Mouse (Mus musculus): Measurements from ENCODE around the gene Mrto4. TPM values are rescaled to one million over a fixed set of nuclear protein-coding genes. Genes with fewer than 3 reads are reported as not detected.
A peak's percentile ranks its signal among the peaks of the same experiment; 100 is the strongest.

The Mrto4 gene
- polyA plus RNA-seq, 1 experiment from 2014 or later, result 125 TPM

DNA sequence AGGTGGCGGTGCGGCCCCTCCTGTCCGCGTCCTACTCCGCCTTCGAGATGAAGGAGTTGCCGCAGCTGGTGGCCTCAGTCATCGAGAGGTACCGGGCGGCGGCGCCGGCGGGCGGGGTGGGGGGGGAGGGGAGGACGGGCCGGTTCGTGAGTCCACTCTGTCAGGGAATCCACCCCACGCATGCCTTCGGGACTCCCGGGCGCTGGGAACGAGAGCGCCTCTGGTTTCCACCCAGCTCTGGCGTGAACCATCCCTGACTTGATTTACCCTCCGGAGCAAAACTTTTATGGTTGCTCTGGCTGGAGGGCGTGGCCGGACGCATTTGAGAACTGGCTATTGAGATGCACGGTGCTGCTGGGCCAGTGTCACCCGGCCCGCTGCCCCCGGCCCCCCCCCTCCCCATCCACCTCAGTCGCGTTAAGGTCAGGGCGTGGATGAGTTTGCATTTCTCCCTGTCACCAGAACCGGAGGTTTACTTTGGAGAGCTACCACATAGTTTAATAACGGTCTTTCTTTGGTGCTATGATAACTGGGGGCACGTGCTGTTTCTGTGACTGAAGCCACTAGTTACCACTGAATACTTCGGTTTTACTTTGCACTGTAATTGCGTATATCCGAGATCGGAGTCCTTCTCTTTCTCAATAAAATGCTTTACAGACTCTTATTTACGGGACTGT lies 28.5 kb upstream of the Mrto4 start:
- ATAC-seq (ENCODE audit: insufficient read depth, low FRiP score, low TSS enrichment) (peak; percentile 67), DNase-seq (ENCODE audit: low spot score) (no peak)

DNA sequence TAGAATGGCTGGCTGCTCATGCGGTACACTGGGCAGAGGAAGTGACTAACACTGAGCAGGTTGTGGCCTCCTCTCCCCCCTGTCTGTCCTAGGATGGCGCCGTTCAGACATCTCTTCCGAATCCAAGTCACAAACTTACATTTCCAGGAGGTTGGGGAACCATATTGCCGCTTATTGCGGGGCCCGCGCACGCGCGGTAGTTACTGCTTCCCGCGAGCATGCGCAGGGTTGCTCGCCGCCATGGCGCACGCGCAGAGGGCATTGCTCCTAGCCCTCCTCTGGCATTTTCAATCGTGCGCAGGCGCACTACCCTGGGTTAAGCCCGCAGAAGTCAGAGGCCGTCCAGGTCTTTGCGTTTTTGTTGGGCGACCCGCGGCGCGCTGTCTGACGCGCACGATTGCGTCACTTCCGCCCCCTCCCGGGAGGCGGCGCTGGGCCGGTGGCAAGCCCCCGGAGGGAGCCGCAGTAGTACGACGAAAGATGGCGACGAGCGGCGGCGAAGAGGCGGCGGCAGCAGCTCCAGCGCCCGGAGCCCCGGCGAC lies 27.9 kb upstream of the Mrto4 start:
- ATAC-seq (ENCODE audit: insufficient read depth, low FRiP score, low TSS enrichment) (peak; percentile 91), DNase-seq (ENCODE audit: low spot score) (peak; percentile 100)
- under 1% methylated on average over 54 of the region's 54 CpGs for WGBS
- peak overlapping the region; percentile 68 for H3K27ac ChIP-seq (ENCODE audit: low read depth, low read length)
- peaks cover 8% of the 10 kb centered on the region for H3K4me1 ChIP-seq (ENCODE audit: control insufficient read depth, insufficient read depth, low read length)
- H3K4me2 ChIP-seq (ENCODE audit: low read depth), result peak overlapping the region; percentile 70
- peak overlapping the region; percentile 91 for H3K4me3 ChIP-seq (ENCODE audit: low read depth, low read length)
- H3K27me3 ChIP-seq (ENCODE audit: control insufficient read depth, insufficient read depth, low read length), result no peaks in the 10 kb centered on the region
- H3K9me3 ChIP-seq (ENCODE audit: control insufficient read depth, low read length), result no peaks in the 10 kb centered on the region
- peaks cover 3% of the 10 kb centered on the region for H3K36me3 ChIP-seq (ENCODE audit: control insufficient read depth, insufficient read depth, low read length)
- peak overlapping the region; percentile 76 for H3K9ac ChIP-seq (ENCODE audit: low read length)

More for the DNA sequence above, 28.5 kb upstream of the Mrto4 start:
- H3K4me1 ChIP-seq (ENCODE audit: control insufficient read depth, insufficient read depth, low read length), result peaks cover 8% of the 10 kb centered on the region
- peak overlapping the region; percentile 70 for H3K4me2 ChIP-seq (ENCODE audit: low read depth)
- H3K4me3 ChIP-seq (ENCODE audit: low read depth, low read length), result peak overlapping the region; percentile 91
- WGBS, result 5% methylated on average over 35 of the region's 44 CpGs
- H3K9ac ChIP-seq (ENCODE audit: low read length), result peak overlapping the region; percentile 76
- H3K9me3 ChIP-seq (ENCODE audit: control insufficient read depth, low read length), result no peaks in the 10 kb centered on the region
- H3K27ac ChIP-seq (ENCODE audit: low read depth, low read length), result 0 out of 2 replicates have a peak overlapping the region, but pooled peaks have one; percentile 68
- H3K36me3 ChIP-seq (ENCODE audit: control insufficient read depth, insufficient read depth, low read length), result no peaks in the 10 kb centered on the region
- no peaks in the 10 kb centered on the region for H3K27me3 ChIP-seq (ENCODE audit: control insufficient read depth, insufficient read depth, low read length)

DNA sequence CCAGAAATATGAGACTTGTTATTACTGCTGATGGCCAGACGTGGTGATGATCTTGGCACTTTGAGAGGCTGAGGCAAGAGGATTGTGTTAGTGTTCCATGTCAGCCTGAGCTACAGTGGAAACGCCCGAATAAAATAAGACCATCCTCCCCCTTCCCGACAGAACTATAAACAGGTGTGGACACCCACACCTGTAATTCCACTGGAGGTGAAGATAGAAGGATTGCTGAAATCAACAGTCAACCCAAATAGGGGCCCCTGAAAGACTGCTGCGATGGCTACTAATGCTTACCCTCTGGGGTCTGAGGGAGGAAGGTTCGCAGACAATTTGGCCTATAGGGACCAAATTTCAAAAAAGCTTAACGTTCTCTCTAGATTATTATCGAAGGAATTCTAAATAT lies 27.3 kb upstream of the Mrto4 start:
- Histone ChIP-seq H3K4me2 (ENCODE audit: low read depth) (peak overlapping the region; percentile 58), H3K9ac (ENCODE audit: low read length) (peak overlapping the region; percentile 76), H3K36me3 (ENCODE audit: control insufficient read depth, insufficient read depth, low read length) (peaks cover 3% of the 10 kb centered on the region), H3K9me3 (ENCODE audit: control insufficient read depth, low read length) (no peaks in the 10 kb centered on the region), H3K4me1 (ENCODE audit: control insufficient read depth, insufficient read depth, low read length) (peaks cover 8% of the 10 kb centered on the region), H3K27me3 (ENCODE audit: control insufficient read depth, insufficient read depth, low read length) (no peaks in the 10 kb centered on the region), H3K27ac (ENCODE audit: low read depth, low read length) (peak overlapping the region; percentile 65), H3K4me3 (ENCODE audit: low read depth, low read length) (peak overlapping the region; percentile 91)
- no peak for DNase-seq (ENCODE audit: low spot score)
- WGBS, result 17% methylated on average over 8 of the region's 8 CpGs
- ATAC-seq (ENCODE audit: insufficient read depth, low FRiP score, low TSS enrichment), result no peak

DNA sequence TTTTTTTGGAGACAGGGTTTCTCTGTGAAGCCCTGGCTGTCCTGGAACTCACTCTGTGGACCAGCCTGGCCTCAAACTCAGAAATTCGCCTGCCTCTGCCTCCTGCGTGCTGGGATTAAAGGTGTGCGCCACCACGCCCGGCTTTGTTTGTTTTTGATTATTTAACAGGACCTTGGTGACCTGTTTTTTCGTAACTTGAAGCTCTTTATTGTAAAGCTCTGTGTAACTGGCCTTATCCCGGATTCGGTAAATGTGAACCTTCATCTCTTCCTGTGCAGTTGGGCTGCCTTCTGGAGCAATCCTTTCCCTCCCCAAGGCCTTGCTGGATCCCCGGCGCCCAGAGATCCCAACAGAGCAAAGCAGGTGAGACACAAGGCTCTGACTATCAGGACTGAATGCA lies 21.2 kb upstream of the Mrto4 start:
- Histone ChIP-seq H3K4me2 (ENCODE audit: low read depth) (no peak overlapping the region), H3K4me1 (ENCODE audit: control insufficient read depth, insufficient read depth, low read length) (no peaks in the 10 kb centered on the region), H3K36me3 (ENCODE audit: control insufficient read depth, insufficient read depth, low read length) (peaks cover 12% of the 10 kb centered on the region), H3K9me3 (ENCODE audit: control insufficient read depth, low read length) (no peaks in the 10 kb centered on the region), H3K27me3 (ENCODE audit: control insufficient read depth, insufficient read depth, low read length) (no peaks in the 10 kb centered on the region), H3K27ac (ENCODE audit: low read depth, low read length) (no peak overlapping the region), H3K4me3 (ENCODE audit: low read depth, low read length) (no peak overlapping the region), H3K9ac (ENCODE audit: low read length) (no peak overlapping the region)
- DNase-seq (ENCODE audit: low spot score), result no peak
- ATAC-seq (ENCODE audit: insufficient read depth, low FRiP score, low TSS enrichment), result no peak
- 91% methylated on average over 10 of the region's 10 CpGs for WGBS

DNA sequence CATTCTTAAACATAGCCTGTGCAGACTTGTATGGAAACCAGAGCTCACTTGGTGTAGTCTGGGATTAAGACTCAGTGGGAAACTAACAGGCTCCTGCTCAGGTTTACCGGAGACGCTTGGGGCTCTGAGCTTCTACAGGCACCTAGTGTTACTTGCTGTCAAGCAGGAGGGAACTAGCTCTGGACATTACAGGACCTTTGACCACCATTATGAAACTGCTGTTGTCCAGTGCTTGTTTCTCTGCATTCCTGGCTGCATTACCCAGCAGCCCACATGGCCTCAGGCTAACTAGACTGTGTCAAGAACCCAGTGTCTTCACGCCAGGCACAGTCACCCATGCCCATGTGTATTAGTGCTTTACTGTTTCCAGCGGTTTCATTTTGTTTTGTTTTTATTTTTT lies 20.8 kb upstream of the Mrto4 start:
- H3K36me3 ChIP-seq (ENCODE audit: control insufficient read depth, insufficient read depth, low read length), result peaks cover 12% of the 10 kb centered on the region
- no peaks in the 10 kb centered on the region for H3K4me1 ChIP-seq (ENCODE audit: control insufficient read depth, insufficient read depth, low read length)
- no peak overlapping the region for H3K4me2 ChIP-seq (ENCODE audit: low read depth)
- no peak overlapping the region for H3K9ac ChIP-seq (ENCODE audit: low read length)
- ATAC-seq (ENCODE audit: insufficient read depth, low FRiP score, low TSS enrichment), result no peak
- no peak overlapping the region for H3K4me3 ChIP-seq (ENCODE audit: low read depth, low read length)
- H3K27me3 ChIP-seq (ENCODE audit: control insufficient read depth, insufficient read depth, low read length), result no peaks in the 10 kb centered on the region
- 90% methylated on average over 4 of the region's 4 CpGs for whole genome bisulfite sequencing
- no peak overlapping the region for H3K27ac ChIP-seq (ENCODE audit: low read depth, low read length)
- H3K9me3 ChIP-seq (ENCODE audit: control insufficient read depth, low read length), result no peaks in the 10 kb centered on the region
- DNase-seq (ENCODE audit: low spot score), result no peak

DNA sequence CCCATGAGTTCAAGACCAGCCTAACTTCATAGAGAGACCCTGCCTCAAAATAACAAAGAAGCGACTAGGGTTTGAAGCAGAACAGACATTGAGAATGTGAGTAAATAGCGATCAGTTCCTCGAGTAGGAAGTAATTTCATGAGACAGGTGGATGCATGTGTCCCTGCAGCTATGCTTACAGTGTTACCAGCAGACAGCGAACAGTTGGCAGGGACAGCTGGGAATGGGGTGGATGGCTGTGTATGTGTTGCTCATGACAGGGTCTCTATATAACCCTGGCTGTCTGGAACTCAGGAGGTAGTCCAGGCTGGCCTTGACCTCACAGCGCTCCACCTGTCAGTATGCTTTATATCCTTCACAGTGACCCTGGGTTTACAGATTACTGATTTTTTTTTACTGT lies 15.7 kb upstream of the Mrto4 start:
- H3K4me1 ChIP-seq (ENCODE audit: control insufficient read depth, insufficient read depth, low read length), result no peaks in the 10 kb centered on the region
- H3K9me3 ChIP-seq (ENCODE audit: control insufficient read depth, low read length), result no peaks in the 10 kb centered on the region
- H3K27ac ChIP-seq (ENCODE audit: low read depth, low read length), result no peak overlapping the region
- H3K36me3 ChIP-seq (ENCODE audit: control insufficient read depth, insufficient read depth, low read length), result peaks cover 32% of the 10 kb centered on the region
- no peaks in the 10 kb centered on the region for H3K27me3 ChIP-seq (ENCODE audit: control insufficient read depth, insufficient read depth, low read length)
- no peak for ATAC-seq (ENCODE audit: insufficient read depth, low FRiP score, low TSS enrichment)
- H3K4me3 ChIP-seq (ENCODE audit: low read depth, low read length), result no peak overlapping the region
- WGBS, result 92% methylated on average over 5 of the region's 5 CpGs
- no peak for DNase-seq (ENCODE audit: low spot score)
- H3K9ac ChIP-seq (ENCODE audit: low read length), result no peak overlapping the region
- no peak overlapping the region for H3K4me2 ChIP-seq (ENCODE audit: low read depth)

DNA sequence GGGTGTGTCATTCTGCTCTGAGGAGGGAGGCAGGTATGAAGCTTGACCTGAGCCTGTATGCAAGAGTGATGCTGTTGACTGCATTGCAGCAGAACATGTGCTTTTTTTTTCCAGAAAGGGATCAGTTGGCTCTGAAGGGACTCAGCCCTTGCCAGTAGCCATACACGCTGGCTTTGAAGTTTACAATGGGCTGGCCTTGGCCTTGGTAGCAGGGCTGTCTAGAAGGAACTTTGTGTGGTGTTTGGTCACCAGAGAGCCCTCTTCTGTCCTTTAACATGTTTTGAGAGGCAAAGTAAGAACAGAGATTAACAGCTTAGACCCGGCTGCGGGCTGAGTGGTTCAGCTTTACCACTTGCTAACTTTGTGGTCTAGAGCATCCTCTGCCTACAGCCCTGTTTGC lies 15.0 kb upstream of the Mrto4 start:
- no peak overlapping the region for H3K4me3 ChIP-seq (ENCODE audit: low read depth, low read length)
- H3K27ac ChIP-seq (ENCODE audit: low read depth, low read length), result no peak overlapping the region
- DNase-seq (ENCODE audit: low spot score) (no peak), ATAC-seq (ENCODE audit: insufficient read depth, low FRiP score, low TSS enrichment) (no peak)
- no peaks in the 10 kb centered on the region for H3K27me3 ChIP-seq (ENCODE audit: control insufficient read depth, insufficient read depth, low read length)
- no peak overlapping the region for H3K9ac ChIP-seq (ENCODE audit: low read length)
- WGBS, result 93% methylated on average over 3 of the region's 3 CpGs
- no peak overlapping the region for H3K4me2 ChIP-seq (ENCODE audit: low read depth)
- H3K4me1 ChIP-seq (ENCODE audit: control insufficient read depth, insufficient read depth, low read length), result no peaks in the 10 kb centered on the region
- H3K9me3 ChIP-seq (ENCODE audit: control insufficient read depth, low read length), result no peaks in the 10 kb centered on the region
- peaks cover 32% of the 10 kb centered on the region for H3K36me3 ChIP-seq (ENCODE audit: control insufficient read depth, insufficient read depth, low read length)

DNA sequence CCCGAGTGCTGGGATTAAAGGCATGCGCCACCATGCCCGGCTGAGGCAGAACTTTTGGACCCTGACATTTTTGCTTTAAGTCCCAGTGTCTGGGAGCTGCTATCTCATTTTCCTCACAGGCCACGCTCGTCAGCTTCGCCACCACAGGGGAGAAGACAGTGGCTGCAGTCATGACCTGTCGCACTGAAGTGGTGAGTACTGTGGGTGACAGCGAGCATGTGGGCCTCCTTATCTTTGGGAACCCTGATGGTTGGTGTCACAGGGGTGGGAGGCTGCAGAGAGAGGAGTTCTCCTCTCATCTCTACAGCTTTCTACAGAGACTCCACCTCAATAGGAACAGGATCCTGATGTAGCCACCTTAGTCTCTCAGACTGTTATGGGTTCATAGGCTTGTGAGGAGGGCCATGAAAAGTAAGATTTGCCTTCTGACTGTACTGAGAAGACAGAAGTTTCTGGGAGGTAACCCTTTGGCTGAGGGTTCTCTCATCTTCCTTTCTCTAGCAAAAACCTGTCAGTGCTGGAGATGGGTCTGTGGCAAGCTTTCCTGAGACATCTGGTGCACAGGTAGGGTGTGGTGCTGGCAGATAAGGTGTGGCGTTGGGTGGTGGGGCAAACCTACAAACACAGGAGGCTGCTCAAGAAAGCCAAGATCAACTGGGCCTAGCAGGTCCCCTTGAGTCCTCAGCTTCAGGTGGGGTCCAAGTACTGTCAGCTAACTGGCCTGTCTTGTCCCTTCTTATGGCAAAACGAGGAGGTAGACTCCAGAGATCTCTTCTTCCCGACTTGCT lies 8.6 kb upstream of the Mrto4 start:
- Histone ChIP-seq H3K36me3 (ENCODE audit: control insufficient read depth, insufficient read depth, low read length) (peaks cover 31% of the 10 kb centered on the region), H3K4me3 (ENCODE audit: low read depth, low read length) (no peak overlapping the region), H3K9me3 (ENCODE audit: control insufficient read depth, low read length) (no peaks in the 10 kb centered on the region), H3K27me3 (ENCODE audit: control insufficient read depth, insufficient read depth, low read length) (no peaks in the 10 kb centered on the region), H3K4me2 (ENCODE audit: low read depth) (no peak overlapping the region), H3K9ac (ENCODE audit: low read length) (no peak overlapping the region), H3K4me1 (ENCODE audit: control insufficient read depth, insufficient read depth, low read length) (no peaks in the 10 kb centered on the region), H3K27ac (ENCODE audit: low read depth, low read length) (no peak overlapping the region)
- ATAC-seq (ENCODE audit: insufficient read depth, low FRiP score, low TSS enrichment) (no peak), DNase-seq (ENCODE audit: low spot score) (no peak)
- WGBS, result 91% methylated on average over 11 of the region's 11 CpGs
